Mouse (Mus musculus) left cerebral cortex, adult 9 months (tissue): ENCODE measurements around the gene Ndufa11.

Source experiments
- DNase-seq, 2 experiments: peaks; one replicate each; pipeline ENCODE4 v3.0.0; 2022; ENCODE audit warnings: low spot score in 2 of 2

Gene Ndufa11

GRCm38 (mm10) chr17:56715914-56716654 lies 1.5 kb upstream of the Ndufa11 start:
- peak in 1 of 2 experiments; percentile 26 for DNase-seq

DNA sequence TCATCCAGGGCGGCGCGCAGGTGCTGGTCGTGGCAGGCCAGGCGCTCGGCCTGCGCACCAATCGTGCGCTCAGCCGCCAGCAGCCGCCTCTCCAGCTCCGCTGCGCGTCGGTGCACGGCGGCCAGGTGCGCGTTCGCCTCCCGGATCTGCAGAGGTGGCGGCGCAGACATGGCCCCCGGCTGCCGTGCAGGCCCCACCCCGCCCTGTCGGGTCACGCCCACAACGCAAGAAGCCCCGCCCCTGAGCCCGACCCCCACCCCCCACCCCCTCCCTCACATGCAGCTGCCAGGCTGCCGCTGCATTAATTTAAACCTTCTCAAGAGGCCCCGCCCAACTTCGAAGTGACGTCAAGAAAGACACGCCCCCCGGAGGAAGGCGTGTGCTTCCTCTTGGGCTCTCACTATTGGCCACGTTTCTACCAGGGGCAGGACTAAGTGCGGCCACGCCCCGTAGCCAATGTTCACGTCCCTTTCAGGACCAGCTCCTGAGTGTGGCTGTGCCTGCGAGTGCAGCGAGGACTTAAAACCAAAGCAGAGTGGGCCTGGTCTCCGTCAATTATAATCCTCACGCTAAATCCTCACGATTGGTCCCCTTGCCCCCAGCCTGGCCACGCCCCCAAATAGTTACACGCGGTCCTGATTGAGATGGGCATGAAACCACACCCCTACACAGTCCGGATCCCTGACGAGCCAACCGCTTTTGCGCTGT lies 758 bp upstream of the Ndufa11 start:
- peak; percentile 98 to 99 for DNase-seq

GRCm38 (mm10) chr17:56722441-56722840 lies 4.9 kb downstream of the Ndufa11 start:
- no peak for DNase-seq

GRCm38 (mm10) chr17:56723419-56724161 lies 6.0 kb downstream of the Ndufa11 start:
- no peak for DNase-seq

DNA sequence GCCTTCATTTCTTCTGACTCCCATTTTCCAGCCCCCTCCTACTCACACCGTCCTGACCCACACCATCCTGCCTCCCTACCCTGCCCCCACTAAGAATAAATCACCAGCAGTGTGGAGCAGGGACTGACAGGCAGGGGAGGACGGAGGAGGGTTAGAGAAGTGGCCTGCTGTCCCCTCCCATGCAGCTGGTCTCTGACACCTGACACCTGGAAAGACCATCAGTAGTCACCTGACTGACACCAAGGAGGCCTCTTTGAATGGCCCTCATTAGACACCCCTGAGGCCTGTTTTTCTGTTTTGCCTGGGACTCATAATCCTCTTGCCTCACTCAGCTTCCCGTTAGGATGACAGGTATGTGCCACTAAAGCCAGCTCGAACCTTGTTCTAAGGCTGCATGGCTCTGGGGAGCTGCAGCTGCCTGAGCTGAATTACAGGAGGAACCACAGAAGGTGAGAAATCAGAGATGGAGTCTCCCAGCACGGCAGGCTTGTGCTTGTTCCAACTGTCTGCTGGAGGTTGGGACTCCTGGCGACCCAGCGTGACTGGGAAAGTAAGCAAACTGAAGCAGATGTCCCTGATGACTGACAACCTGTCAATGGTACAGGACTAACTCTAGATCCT lies 9.6 kb downstream of the Ndufa11 start:
- DNase-seq = no peak

DNA sequence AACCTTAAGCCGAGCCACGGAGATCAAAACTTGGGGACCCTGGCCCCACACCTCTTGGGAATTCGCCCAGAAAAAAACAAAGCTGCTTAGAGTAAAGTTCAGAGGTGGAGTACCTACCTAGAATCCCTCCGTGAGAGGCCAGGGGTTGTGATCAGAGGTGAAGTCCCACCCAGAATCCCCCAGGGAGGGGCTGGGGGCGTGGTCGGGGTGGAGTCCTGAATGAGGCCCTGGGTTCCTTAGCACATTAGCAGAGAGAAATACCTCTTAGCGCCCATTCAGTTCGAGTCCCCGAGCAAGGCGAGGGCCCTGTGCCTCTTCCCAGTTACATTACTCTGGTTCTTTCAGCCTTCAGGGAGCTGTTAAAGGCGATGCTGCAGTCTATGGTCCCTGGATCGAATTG lies 10.1 kb downstream of the Ndufa11 start:
- DNase-seq = no peak

DNA sequence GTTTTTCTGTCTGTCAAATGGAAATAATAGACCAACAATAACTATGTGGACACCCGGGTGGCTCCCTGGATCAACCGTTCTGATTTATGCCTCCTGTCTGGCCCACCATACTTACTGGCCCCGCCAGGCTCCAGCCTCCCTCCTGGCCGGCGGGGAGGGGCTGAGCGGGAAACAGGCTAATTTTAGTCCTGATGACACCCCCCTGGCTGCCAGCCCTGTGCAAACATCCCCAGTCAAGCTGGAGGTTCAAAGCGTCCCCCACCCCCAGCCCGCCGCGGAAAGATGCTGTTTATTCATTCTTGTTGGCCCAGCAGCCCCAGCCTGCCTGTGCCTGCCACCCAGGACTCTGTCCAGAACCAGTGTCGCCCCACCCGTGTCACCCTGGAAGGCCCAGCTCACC lies 10.6 kb downstream of the Ndufa11 start:
- DNase-seq = no peak

DNA sequence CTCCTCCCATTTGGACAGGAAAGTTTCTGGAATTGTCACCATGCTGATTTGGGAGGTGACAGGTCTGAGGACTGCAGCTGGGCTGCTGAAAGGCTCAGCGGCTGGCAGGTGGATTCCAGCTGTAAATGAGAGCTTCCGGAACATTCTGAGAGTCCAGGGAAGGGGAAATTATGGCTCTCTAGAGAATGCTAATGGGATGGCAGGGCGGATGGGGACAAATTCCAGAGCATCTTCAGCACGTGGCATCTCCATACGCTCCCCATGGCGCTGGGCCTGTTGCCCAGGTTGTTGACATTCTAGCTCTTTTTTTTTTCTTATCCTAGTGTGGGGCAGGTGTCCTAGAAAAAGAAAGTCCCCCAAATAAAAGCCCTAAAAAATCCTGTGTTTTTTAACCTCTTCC lies 11.6 kb downstream of the Ndufa11 start:
- DNase-seq = no peak

- DNase-seq = no peak
These were observed 12.1 kb downstream of the Ndufa11 start for GRCm38 (mm10) chr17:56729656-56730055.

DNA sequence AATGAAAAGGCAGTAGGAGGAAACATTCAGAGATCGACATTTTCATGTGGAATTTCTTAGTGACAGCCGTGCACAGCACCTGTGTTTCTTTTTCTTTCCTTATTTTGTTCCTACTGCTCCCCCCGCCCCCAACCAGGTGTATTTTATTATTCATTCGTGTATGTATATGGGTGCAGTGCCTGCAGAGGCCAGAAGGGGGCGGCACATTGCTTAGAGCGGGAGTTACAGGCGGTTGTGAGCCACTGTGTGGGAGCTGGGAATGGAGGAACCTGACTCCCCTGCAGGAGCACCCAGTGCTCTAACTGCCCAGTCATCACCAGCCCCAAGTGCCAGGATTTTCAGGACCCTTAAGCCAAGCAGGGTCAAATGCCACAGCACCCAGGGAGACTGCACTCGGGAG lies 19.0 kb downstream of the Ndufa11 start:
- no peak for DNase-seq

DNA sequence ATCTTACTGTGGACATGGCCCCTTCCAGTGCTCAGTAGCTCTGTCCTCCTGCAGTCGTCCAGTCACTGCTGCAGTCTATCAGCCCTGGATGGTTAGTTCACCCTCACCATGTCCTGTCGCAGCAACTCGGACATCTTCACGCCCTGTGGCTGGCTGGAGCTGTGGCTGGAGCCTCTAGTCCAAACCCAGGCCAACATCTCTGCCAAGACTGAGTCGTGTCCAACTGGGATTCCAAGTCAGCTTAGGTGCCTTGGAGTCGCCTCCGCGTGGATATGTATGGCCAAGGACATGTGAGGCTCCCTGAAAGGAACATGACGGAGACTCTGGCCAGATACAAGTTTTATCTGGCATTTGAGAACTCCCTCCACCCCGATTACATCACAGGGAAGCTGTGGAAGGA lies 20.7 kb downstream of the Ndufa11 start:
- no peak for DNase-seq

GRCm38 (mm10) chr17:56740118-56740787 lies 22.7 kb downstream of the Ndufa11 start:
- no peak for DNase-seq

DNA sequence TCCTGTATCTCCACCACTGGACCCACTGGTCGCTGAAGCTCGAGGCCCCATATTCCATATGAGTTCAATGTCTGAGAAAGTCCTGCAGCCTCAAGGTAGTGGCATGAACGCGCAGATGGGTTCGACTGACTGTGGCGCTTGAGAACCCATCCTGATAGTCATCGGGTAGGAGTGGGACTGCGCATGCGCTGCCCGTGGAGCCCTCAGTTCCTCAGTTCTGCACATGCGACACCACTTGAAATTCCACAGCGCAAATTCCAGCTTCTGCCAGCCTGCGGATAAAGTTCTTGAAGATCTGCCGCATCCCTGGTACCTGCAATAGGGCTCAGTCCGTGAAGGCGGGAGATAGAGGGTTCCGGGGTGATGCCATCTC lies 23.2 kb downstream of the Ndufa11 start:
- DNase-seq = no peak

DNA sequence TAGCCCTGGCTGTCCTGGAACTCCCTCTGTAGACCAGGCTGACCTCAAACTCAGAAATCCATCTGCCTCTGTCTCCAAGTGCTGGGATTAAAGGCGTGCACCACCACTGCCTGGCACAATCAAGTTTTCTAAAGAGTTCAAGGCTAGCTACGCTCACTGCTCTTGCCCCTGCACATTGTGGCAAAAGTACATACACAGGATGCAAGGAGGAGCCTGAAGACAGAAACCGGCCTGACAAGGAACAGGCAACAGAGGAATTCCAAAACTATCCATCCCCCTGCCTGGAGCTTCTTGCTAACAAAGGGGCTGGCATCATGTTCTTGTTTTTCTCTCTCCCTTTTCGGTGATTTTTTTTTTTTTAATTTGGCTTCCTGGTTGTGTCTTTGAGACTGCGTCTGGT lies 26.6 kb downstream of the Ndufa11 start:
- DNase-seq = no peak

GRCm38 (mm10) chr17:56751404-56752072 lies 34.0 kb downstream of the Ndufa11 start:
- DNase-seq = no peak

DNA sequence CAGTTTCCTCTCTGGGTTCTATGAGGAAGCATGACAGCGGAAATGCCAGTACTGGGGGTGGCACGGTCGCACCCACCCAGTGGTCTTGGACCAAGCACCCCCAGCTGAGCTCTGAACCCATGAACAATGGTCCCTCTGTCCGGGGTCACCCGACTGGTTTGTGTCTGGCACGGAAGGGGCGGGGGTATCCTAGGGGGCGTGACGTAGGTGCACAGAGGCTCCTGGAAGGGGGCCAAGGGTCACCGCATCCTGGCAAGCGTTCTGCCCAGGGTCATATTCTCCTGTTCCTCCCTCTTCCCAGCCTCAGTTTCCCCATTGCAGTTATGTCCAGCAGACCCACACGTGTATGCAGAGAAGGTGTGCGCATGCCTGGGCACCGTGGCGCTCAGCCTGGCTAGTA lies 35.9 kb downstream of the Ndufa11 start:
- DNase-seq = no peak

DNA sequence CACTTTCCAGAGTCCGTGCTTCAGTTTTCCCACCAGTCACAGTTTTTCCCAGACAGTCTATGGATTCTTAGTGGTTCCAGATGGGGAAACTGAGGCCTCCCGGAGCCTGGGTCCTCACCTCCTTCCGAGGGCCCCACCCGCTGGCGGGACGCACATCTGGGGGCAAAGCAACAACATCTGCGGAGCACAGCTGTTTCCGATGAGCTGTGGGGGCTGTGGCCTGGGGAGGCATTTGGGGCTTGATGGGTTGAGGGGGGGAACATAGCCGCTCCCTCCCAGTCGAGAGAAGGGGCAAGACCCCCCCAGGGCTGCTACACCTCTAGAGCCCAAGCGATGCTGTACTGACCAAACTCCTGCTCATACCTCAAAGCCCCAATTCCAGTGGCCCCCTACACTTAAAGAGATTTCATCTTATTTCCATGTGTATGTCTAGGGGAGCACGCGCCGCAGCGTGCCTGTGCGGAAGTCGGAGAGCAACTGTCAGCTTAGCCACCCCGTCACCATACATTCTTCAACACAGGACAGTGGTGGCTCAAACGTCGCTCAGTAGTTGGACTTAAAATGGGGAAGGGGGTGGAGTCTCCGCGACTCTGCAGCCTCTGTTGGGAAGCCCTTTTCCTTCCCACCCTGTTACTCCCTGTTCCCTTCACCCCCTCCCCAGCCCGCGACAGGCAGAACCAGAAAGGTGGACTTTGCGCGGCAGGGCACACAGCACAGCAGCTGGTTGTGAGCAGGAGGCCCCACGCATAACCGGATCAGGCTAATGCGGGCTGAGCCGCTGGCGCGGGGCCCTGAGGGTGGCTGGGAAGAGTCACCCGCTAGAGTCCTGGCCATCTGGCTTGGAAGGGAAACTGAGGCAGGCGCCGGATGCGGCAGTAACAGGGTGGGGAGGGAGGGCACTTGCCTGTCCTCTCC lies 37.0 kb downstream of the Ndufa11 start:
- no peak for DNase-seq

- DNase-seq = no peak
These were observed 39.3 kb downstream of the Ndufa11 start for GRCm38 (mm10) chr17:56756703-56757399.

DNA sequence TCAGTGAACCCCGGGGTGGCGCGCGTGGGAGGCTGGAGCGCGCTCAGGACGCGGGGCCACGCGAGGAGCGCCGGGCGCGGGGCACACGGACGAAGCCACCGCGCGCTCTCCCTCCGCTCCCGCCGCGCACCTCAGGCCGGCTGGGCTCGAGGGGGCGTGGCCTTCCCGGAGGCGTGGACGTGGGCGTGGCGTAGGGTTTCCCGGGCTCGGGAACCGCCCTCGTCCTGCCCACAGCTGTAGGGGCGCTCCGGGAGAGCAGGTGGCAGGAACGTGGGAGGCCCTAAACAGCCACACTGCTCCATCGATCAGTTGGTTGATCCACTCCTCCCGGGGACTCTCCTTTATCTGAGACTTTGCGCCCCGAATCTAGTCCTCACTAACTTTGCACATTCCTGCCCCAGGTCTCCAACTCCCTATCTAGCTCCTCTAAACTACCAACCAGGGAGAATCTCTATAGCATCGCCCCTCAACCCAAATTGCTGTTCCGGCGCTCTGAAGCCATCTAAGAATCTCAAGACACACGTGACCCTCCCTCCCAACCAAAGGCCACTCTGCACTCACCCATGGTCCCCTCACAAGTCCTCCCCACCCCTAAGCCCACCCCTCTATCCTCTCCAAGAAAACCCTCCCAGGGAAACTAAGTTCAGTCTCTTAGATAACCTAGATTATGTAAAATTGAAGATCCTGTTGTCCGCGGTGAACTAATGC lies 40.0 kb downstream of the Ndufa11 start, which contains the start of gene Nrtn:
Nrtn (minus strand) TSS at position 115 of the 708 bp plus-strand sequence.
- DNase-seq = peak in 1 of 2 experiments; percentile 66
